Mouse (Mus musculus) retina, embryonic 14.5 days (tissue): Measurements from ENCODE around the gene Gm5431.

Experiments
- DNase-seq: peaks from one replicate; pipeline ENCODE4 v3.0.0-alpha.2; 2015; ENCODE audit warnings: low spot score

The Gm5431 gene

DNA sequence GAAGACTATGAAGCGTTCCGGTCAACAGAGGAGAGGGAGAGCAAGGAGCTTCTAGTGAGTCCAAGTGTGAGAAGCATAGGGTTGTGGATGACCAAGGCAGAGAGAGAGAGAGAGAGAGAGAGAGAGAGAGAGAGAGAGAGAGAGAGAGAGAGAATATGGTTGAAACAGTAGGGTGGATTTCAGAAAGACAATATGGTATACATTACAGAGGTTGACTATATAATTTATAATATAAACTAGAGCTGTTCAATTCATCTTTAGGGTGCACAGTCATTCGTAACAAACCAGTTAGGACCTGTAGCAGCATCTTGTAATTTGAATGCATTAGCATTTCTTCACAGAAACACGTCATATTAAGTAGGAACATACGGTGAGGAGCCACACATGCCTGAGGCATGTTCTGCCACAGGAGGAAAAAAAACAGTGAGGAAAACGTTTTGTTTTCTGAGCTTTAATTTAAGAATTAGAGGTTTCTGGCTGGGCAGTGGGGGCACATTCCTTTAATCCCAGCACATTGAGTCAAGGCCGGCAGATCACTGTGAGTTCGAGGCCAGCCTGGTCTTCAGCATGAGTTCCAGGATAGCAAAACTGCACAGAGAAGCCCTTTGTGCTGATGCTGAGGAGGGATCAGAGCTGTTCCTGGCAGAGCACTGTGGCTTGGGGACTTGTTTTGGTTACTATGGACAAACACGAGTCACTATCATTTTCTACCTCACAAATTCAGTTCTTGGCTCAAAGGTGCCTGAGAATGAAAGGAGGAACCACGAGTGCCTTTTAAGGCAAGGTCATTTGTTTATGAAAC, 62.9 kb downstream of the Gm5431 start:
- no peak for DNase-seq

DNA sequence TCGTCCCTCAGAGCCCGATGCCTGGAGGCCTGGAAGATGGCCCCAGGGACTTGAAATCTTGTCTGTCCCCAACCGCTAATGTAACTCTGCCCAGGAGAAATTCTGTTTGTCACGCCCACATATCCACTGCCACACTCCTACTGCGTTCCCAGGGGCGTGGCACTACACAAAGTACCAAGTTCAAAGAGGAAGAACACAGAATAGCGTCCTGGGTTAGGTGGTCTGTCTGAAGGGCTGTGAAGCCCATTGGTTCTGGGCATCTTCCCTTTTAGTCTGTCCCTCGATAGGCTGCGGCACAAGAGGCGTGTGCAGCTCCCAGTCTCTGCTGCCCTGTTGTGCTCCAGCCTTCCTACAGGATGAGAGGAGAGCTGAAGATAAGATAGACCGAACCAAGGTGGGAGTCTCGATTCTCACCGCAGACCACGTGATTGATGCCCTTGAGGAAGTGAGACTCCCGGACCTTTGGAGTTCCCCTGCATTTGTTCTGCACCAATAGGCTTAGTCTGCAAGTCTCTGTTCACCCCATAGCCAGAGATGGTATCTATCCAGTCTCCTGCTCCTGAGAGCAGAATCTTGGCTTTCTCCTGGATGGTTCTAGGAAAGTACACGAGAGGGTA, 63.7 kb downstream of the Gm5431 start:
- DNase-seq, result peak; percentile 60
